Mouse (Mus musculus): ENCODE results near the gene Gm20911. TPM values are rescaled to one million over a fixed set of nuclear protein-coding genes. Genes with fewer than 3 reads are reported as not detected.
"Not testable (repeated sequence)": the region's sequence is repeated elsewhere in the genome, so short reads cannot be mapped to it uniquely, and the experiment has no call there.

The Gm20911 gene
- polyA plus RNA-seq (2015; fragmentation: Nextera tagmentation; extraction: Ambion mirVana) = not detected in 2 replicates

DNA sequence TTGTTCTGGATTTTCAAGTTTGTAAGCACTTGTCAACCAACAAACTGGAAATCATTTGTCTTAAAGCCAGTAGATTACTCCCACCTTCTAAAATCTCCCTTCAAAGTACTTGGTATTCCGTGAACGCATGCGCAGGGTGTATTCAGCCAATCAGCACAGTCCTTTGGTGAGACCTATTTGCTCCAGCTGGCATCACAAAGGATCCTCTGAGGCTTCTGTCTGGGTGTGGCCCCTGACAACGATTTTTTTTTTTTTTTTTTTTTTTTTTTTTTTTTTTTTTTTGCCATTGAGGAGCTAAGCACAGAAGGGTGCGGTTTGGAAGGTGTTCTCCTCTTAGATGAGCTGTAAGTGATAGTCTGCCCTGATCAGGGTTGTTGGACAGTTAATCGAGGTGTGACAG lies at the start of gene Gm20911:
Gene Gm20911, plus strand, starts transcription at position 301 of the 400 bp plus-strand sequence.
- H3K9ac ChIP-seq; H3K36me3 ChIP-seq; H3K9me3 ChIP-seq (replicated peaks); H3K27ac ChIP-seq (replicated peaks); H3K27me3 ChIP-seq; H3K4me1 ChIP-seq; H3K4me2 ChIP-seq (replicated peaks); H3K4me3 ChIP-seq (replicated peaks); ATAC-seq (ENCODE audit: insufficient number of reproducible peaks, low FRiP score, low TSS enrichment, low read depth): not testable (repeated sequence)
- WGBS = no CpG with 5 or more reads among the region's 6 CpGs

Data from embryonic facial prominence, embryonic 15.5 days (tissue).